Mouse (Mus musculus): ENCODE data around the gene Trpc7.

Trpc7 gene

DNA sequence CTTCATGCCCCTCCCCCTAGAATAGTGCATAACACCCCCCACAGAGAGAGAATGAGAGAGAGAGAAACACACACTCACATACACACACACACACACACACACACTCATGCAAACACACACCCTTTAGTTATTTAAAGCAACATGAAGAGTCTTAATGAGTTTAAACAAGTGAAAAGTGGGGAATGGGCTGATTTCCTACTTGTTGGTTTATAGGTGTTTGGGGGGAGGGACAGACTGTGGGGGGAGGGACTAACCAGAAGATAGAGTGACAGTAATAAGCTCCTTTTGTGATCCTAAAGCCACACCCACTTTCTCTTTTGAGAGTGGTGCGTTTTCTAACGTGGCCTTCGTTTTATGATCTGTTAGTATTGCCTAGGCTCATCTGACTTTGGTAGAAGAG lies at the start of gene Trpc7:
TSS of gene Trpc7 (minus strand) at position 101 of the 400 bp plus-strand sequence.
- DNase-seq, result no peak

DNA sequence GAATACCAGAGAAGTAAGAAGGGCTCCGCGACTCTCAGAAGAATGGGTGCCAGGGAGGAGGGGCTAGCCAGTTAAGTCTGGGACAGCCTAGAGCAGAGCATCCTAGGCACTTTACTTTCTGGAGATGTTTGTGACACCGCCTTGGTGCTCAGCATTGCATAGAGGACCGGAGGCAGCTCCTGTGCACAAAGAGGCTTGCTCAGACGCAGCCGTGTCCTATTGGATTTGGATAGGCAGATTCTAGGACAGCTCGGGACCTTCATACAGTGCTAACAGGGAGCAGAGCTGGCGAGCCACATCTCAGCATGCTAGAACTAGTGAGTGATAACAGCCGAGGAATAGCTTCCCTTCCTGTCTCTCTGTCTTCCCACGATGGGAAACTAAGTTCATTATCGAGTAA lies 43.5 kb upstream of the Trpc7 start:
- DNase-seq, result no peak

DNA sequence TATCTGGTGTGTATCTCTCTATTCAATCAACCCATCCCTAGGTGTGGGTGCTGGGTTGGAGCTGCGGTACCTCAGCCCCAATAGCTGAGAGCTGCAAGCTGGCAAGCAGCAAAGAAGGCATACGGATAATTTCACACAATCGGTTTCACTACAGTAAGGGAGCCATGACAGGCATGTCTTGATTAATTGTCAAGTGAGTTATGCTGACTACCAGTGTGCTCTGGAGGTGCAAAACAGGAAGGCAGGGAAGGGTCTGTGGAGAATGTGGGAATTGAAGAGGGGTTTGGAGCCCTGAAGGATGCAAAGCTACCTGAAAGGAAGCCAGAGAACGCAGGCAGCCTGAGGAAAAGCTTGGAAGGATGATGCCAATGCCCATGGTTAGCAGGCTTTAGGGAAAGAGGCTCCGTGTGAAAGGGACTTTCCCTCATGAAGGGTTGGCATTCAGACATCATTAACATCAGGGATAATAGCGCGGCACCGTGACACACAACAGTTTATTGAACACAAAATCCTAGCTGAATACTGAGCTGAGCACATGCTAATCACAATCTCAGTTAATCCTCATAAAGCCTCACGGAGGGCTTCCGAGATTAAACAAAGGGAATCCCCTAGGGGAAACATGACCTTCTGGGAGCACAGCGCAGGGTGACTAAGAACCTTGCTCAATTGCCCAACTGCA lies 38.2 kb upstream of the Trpc7 start:
- DNase-seq, result no peak

DNA sequence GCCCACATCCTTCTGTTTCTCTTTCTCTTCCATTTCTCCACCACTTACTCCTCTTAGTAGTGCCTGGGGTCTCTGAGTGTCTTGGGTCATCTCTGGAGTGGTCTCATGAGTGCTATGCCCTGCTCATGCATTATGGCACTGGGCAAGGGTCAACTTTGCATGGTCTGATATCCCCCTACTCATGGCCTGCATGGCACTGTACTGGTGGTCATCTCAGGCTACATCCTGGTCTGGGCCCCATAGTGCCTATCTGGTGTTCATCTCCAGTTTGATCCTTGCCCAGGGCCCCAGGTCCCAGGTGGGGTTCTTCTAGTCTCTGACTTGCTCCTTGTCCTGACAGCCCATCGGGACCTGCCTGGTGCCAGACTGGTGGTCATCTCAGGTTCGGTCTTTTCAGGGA lies 34.6 kb upstream of the Trpc7 start:
- DNase-seq, result no peak

DNA sequence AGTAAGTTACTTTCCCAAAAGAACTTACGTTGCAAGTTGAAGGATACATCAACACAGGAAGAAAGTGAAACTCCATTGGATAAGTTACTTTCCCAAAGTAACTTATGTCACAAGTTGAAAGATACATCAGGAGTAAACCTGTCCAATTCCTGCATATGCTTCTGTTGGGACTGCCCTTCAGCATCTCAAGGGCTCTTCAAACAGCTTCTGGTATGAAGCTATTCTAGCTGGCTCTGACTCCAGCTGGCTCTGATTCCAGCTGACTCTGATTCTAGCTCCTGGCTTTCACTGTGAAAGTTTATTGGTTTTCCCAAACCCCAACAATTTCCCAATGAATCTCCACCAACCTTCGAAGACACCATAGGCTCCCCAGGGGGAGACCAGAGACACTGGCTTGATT lies 27.2 kb upstream of the Trpc7 start:
- no peak for DNase-seq

DNA sequence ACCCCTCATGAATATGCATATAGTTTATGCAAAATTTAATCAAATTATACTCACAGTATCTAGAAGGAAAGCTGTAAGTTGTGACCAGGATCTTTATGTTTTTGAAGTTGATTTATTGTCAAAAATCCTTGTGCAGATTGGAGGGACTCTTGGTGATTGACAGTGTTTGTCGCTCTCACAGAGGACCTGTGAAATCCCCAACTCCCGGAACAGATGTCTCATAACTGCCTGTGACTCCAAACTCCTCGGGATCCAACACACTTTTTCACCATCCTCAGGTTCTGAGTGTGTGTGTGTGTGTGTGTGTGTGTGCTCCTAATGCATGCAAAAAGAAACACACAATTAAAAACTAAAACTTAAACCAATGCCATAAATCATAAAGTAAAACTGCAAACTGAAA lies 25.5 kb upstream of the Trpc7 start:
- DNase-seq, result no peak

DNA sequence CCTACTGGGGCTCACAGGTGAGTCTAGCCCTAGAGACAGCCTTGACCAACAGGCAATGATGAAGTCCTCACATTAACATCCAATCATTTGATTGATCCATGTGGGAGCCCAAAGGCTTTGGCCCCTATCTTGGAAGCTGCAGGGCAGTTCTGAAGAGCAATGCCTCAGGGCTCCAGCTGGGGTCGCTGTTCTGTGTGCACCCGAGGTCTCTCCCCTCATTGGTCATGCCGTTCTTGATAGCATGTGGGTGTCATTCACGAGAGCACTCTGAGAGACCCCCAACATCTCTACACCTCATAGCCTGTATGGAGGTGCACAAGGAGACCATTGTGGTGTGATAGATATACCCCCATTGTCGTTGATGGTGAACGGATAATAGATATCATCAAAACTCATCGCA lies 18.9 kb upstream of the Trpc7 start:
- no peak for DNase-seq

DNA sequence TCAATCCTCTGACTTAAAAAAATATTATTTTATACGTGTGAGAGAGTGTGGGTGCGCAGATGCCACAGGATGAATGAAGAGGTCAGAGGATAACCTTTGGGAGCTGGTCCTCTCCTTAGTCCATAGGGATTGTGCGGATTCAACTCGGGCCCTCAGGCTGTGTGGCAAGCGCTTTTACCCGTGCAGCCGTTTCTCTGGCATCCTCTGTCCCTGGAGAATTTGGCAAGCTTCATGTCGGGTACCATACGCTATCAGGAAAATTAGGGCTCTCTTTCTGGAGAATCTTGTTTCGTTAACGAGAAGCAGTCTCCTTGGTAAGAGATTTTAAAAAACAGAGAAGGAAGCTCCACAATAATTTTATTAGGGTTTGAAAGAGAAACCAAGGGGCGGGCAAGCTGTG lies 15.3 kb upstream of the Trpc7 start:
- DNase-seq, result no peak

DNA sequence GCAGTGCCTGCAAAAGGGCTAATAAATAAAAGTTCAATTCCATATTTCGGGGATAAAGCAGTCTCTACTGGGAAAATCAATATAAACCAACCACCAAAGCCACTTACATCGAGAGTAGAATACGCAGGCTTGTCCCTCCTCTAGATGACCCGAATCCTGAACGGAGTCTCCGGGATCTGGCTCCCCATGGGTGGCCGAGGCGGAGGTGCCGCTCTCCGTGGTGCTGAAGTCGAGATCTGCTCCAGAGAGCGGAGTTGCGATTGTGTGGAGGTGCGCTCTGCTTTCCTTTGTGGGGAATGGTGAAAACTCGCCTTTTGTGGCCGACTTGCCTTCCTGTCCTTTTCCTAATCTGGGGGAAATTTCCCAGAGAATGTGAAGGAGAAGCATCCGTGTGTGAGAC lies 407 bp downstream of the Trpc7 start:
- no peak for DNase-seq

DNA sequence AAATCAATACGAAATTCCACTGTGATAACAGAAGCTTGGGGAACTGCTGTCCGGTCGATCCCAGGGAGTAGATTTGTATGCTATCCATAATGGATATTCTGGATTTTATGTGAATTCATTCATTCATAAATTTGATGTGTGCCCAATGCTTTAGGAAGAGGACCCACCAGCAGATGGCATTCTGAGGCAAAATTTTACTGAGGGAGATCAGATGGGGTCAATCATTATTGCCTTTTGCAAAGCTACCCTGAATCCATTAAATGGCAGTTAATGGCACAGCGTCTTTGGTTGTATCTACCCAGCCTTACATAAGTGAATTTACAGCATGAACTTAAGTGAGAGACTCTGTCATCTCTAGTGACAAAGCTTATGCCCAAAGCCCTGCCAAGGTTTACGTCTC lies 1.2 kb downstream of the Trpc7 start:
- no peak for DNase-seq

DNA sequence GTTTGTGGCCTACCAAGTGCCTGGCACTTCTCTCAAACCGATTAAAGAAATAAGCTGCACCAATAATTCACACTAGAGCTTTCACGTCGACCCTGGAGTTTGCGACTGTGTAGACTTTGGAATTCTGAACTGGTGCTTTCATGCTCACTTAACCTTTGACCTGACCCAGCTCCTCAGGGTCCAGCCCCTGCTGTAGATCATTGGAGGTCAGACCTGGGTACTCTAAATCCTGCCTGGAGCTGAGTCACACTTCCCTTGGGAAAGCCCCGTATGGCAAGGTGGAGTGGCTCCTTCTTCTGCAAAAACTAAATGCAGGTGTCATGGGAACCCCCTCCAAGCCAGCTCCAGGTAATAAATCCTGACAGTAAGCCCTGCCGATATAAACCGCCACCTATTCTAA lies 5.9 kb downstream of the Trpc7 start:
- DNase-seq, result no peak

DNA sequence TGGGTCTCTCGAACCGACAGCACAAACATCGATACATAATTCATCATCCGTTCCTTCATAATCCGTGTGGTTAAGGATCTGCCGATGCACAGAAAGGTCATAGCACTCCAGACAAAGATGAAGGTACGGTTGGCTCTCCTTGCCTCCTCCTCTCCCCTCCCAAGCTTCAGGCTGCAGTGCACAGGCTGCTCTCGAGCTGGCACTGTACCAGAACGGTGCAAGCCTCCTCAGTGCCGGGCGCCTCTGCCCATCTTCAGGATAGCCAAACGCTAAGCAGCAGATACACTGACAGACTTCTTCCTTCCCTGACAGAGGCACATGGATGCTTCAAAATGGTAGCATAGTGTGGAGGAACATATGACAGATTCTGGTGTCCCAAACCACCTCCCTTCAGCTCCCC lies 12.9 kb downstream of the Trpc7 start:
- no peak for DNase-seq

DNA sequence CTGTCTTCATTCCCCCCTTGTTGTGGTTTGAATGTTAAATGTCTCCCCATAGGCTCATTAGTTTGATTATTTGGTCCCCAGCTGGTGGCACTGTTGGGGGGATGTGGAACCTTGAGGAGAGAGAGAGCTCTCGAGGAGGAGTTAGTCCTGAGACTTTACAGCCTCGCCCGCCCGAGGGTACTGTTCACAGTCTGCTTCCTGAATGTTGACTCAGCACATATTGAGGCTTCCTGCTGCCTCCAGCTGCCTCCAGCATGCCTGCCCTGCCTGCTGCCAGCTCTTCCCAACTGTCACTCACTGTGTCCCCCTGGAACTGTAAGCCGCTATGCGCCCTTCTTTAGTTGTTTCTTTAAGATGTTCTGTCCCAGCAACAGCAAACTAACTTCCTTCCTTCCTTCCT lies 31.2 kb downstream of the Trpc7 start:
- no peak for DNase-seq

DNA sequence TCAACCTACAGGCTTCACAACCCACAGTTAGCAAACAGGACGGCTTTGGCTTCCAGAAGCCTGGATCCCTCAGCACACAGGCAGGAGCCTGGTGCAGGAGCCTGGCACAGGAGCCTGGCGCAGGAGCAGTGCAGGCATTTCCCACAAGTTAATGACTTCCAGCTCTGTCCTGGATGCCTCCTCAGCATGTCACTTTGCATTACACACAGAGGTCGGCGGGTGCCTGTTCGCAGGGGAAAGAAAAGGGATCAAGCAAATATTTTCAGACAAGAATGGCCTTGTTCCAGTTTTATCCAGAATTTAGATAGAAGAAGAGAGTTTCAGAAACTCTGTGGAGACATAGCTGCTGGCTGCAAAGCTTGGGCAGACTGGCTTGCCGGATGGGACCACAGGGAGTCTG lies 33.8 kb downstream of the Trpc7 start:
- no peak for DNase-seq

DNA sequence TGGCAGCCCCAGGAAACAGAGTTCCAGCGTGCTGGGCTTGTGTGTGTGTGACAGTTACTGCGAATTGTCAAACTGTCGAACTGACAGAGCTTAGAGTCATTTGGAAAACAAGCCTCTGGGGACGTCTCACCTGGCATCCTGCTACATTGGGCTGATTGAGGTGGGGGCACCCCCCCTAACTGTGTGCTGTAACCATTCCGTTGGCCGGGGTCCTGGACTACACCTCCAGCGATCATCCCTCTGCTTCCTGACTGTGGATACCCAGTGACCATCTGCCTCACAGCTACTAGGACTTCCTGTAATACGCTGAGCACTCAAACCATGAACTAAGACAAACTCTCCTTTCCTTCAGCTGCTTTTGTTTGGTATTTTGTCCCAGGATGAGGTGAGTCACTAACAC lies 41.3 kb downstream of the Trpc7 start:
- DNase-seq, result no peak

DNA sequence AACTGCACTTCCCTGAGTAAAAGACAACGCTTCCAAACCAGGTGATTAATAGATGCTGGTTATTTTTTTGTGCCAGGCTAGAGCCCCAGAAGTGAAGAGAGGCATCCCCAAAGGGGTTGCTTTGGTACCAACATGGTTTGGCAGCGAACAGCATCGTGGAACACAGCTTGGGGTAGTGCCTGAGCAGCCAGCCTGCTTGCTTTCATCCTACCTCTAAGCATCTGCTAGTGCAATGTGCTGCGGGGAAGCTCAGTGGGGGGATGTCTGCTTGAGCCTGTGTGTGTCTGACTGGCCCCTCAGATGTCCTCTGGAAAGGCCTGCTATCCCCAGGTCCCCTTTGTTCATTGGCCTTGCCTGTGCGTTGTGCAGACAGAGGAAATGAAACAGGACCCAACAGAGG lies 42.4 kb downstream of the Trpc7 start:
- no peak for DNase-seq

DNA sequence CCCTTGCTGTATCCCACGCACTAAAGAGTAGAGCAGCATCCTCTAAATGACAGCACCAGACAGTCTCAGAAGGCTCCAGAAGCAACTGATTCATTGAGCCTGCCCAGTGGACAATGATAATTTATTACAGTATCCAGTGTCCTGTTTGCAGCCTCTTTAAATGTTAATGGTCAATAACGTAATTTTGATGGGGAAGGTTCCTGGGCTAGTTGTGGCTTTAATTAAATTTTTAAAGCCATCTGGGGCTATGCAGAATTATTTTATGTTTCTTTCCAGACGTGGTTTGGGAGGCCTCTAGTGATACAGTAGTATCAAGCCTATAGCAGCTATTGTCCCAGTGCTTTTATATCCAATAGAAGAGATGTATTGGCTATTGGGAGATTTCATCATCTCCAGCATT lies 49.9 kb downstream of the Trpc7 start:
- no peak for DNase-seq

DNA sequence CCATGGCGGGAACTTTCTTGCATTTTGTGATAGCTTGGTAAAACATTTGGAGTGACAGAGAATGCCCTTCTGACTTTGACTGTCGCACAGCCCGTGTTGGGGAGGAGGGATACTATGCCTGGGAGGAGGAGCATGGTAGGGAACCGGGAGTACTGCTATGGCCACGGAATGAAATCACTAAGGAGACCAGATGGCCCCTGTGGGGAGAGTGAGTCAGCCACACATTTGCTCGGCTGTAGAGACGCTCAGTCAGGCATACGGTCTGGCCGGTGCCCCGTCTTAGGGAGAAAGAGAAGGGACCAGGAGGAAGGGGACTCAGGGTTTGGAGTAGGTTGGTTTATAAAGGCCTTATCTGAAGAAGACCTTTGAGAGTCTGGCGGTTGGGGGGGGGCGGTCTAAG lies 80.3 kb downstream of the Trpc7 start:
- peak; percentile 10 for DNase-seq

DNA sequence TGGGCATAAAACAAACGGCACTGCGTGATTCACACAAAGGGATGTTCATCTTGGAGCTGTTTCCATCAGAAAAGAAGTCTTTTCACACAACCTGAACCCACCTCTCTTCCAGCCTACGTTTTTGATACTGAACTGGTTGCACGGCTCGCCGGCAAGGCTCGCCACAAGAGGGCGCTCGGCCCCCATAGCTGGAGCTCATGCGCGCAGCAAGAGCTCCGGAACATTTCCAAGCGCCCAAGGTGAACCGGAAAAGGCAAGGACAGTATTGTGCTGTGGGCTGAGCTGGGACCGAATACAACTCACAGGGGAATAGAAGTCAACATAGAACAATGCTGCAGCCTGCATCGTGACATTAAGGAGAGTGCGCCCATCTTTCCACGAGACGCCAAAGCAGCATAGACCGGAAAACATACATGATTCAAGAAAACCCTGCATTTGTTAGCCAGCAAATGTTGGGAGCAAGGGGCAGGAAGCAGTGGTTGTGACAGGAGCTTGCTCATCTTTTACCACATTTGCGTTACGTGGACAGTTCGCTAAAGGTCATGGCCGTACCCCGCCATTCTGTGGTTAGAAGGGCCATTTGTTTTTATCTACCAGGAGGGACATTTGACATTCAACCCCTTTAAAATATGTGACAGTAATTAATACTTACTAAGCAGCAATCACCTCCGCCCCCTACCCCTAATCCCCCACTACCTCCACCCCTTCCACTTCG lies 88.9 kb downstream of the Trpc7 start:
- DNase-seq, result peak; percentile 74

DNA sequence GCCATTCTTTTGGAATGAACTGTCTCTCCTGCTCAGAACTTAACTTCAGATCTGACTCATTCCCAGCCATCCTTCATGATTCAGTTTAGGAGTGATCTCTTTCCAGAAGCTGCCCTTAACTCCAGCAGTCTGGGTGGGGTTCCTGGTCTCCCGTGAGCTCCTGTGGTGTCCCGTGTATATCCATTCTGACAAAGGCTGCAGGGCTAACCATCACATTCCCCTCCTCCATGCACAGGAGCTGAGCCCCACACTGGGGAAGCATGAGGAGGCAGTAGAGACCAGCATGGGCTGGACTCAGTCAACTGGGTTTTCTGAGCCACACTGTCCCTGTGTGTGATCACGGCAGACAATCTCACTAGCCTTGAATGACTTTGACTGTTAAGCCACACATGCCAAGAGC lies 90.7 kb downstream of the Trpc7 start:
- no peak for DNase-seq

DNA sequence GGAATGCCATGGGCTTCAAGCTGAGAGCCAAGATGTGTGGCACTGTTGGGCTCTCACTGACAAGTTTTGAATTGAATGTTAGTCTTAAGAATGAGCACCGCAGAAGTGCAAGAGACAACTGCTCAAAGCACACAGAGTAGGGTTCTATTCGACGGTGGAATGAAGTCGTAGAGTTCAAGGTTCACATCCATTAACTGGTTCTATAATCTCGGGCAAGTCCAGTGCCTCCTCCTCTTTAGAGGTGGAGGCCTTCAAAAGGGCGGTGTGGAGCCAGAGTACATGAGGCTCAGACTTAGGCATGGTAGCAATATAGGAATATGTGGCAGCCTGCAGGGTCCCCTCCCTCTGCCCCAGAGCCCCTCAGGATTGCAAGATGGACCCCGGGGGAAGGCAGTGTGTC lies 98.3 kb downstream of the Trpc7 start:
- DNase-seq, result no peak

DNA sequence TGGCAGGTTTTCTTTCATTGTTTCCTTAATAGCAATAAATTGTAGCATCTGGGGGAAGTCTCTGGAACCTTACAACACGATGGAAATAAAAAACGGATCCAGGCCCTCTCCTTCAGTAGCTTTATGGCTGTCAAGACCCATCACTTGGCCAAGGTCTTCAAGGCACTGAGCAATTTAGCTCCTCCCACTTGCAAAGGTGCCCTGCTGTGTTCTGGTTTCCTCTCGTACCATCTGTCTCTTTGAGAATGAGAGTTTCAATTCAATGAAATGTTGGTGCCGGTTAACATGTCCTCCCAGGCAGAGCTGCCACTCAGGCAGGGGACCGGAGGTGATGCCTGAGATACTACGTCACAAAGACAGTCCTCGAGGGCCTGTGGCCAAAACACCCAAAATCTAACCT lies 100.3 kb downstream of the Trpc7 start:
- no peak for DNase-seq

DNA sequence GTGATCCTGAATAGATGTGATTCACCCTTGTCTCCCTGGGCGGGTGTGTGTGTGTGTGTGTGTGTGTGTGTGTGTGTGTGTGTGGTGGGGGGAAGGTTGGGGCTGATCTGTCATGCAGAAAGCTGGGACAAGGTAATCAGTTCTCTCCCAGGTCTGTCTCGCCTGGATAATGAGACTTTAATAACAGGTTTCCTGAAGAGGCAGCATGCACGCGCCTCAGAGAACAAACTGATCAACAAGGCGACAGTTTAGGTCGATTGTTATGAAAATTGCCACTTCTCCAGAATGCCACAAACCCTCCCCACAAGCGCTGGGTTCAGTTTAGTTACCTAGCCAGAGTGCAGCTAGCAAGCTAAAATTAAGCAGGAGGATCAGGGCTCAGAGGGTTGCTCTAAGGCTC lies 101.4 kb downstream of the Trpc7 start:
- no peak for DNase-seq

DNA sequence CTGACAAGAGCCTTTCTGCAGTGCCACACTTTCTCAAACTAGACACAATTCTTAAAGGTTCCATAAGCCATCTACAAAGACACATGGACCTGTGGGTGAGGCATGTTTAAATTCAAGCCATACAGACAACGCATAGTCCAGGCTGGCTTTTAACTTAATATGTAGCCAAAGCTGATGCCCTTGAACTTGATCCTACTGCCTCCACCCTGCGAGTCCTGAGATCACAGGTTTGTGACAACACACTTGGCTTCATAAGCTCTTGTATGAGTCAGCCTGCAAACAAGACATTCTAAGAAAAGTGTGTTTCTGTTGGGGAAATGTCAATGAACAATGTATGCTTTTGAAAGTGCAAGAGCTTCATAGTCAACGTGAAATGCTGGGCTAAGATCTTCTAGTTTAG lies 102.9 kb downstream of the Trpc7 start:
- DNase-seq, result no peak

DNA sequence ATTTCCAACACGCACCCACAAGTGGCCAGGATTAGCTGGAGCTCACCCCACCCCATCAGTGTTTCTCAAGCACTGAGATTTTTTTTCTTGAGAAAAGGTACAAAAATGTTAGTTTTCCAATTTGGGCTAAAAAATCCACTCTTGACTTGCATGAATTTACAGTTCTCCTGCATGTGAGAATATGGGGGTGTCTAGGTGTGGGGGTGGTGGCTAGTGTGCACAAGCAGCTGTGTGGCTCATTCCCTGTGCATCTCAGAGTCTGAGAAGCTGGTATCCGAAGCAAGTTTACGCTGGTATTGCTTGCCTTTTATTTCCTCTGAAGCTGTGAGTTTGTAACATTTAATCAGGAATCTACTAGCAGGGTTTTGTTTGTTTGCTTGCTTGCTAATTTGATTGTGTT lies 105.1 kb downstream of the Trpc7 start:
- no peak for DNase-seq

All from cerebellum, adult 11-12 months (tissue).